ENCODE assay signal across 8 mouse cellular contexts in the genomic region with DNA sequence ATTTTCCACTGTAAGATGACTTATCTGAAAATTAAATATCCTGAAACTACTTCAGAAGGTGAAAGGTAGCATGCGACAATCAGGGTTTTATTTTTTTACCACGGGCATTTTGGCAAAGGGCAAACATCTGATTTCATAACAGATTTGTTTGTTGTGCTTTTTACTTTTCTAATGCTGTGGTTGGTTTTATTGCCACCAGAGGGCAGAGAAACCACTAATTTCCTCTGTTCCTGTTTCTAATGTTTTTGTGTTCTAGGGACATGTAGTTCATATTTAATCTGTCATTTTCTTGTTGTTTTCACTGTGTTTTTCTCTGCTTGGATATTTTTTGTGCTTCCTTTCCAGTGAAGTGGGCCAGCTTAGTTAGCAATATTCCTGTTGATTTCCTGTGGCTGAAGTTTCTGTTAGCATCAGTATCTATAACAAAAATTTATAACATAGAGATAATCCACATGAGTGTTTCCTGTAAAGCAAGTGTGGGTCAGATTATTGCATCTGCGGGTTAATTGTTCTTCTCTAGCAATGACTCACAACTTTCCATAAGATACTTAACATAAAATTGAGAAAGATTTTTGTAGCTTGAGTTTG. TPM values are rescaled to one million over a fixed set of nuclear protein-coding genes. Genes with fewer than 3 reads are reported as not detected.
DNase-seq lines count a peak whose midpoint lies in the region; ATAC-seq and TF ChIP-seq lines count a peak whose summit lies in the region.

No protein-coding gene starts in this region.

- H3K9ac ChIP-seq in forebrain, postnatal 0 days = no peak overlapping the region
- no peak overlapping the region for H3K9ac ChIP-seq in forebrain, embryonic 16.5 days (replicated peaks; ENCODE audit: low read depth, low read length)
- H3K9ac ChIP-seq in heart, embryonic 14.5 days (ENCODE audit: low read length) = 0 out of 2 replicates have a peak overlapping the region, but pooled peaks have one; percentile 1
- no peak overlapping the region for H3K9ac ChIP-seq in limb, embryonic 15.5 days

- H3K4me2 ChIP-seq in forebrain, postnatal 0 days (ENCODE audit: low read depth) = peak overlapping the region; percentile 15; the same call in 1 of the 2 replicates
- no peak overlapping the region for H3K4me2 ChIP-seq in forebrain, embryonic 16.5 days (ENCODE audit: low read length)
- peak overlapping the region; percentile 79 for H3K4me2 ChIP-seq in heart, embryonic 14.5 days (ENCODE audit: low read length)
- peak overlapping the region; percentile 31; the same call in 1 of the 2 replicates for H3K4me2 ChIP-seq in limb, embryonic 15.5 days

- H3K9me3 ChIP-seq in forebrain, postnatal 0 days (ENCODE audit: low read length) = no peaks in the 10 kb centered on the region
- H3K9me3 ChIP-seq in forebrain, embryonic 16.5 days (ENCODE audit: control insufficient read depth, low read length) = no peaks in the 10 kb centered on the region
- no peaks in the 10 kb centered on the region for H3K9me3 ChIP-seq in heart, embryonic 14.5 days (ENCODE audit: control insufficient read depth, low read length)
- no peaks in the 10 kb centered on the region for H3K9me3 ChIP-seq in limb, embryonic 15.5 days

- peak; percentile 67 for DNase-seq in forebrain, postnatal 0 days
- DNase-seq in right cerebral cortex, adult 2 months (ENCODE audit: low spot score in 2 of 2) = peak; percentile 43 to 59
- DNase-seq in right cerebral cortex, postnatal 25 days = no peak
- DNase-seq in c-Kit-positive CD71-positive TER-119-positive erythroid progenitor cells, embryonic 14.5 days (ENCODE audit: low spot score) = no peak
- no peak for DNase-seq in testis, postnatal 14 days (ENCODE audit: low spot score)

- no peak overlapping the region; the same call in 1 of the 2 replicates for H3K4me3 ChIP-seq in forebrain, postnatal 0 days (ENCODE audit: low read depth, low read length)
- no peak overlapping the region for H3K4me3 ChIP-seq in forebrain, embryonic 16.5 days (replicated peaks; ENCODE audit: low read length)
- 0 out of 4 replicates have a peak overlapping the region, but pooled peaks of 1 of the 2 experiments have one; percentile 58 for H3K4me3 ChIP-seq in heart, embryonic 14.5 days (ENCODE audit: control insufficient read depth in 1 of 2, insufficient read depth in 1 of 2, low read depth in 1 of 2, low read length in 2 of 2)
- peak overlapping the region; percentile 10; the same call in 1 of the 2 replicates for H3K4me3 ChIP-seq in limb, embryonic 15.5 days

- peak; percentile 73 for TF ChIP-seq CTCF in forebrain, postnatal 0 days (IDR thresholded peaks at IDR 0.05; ENCODE audit: low read depth)

- no peaks in the 10 kb centered on the region for H3K27me3 ChIP-seq in forebrain, postnatal 0 days (ENCODE audit: insufficient read depth, low read length)
- peaks cover 3% of the 10 kb centered on the region; the same call in 1 of the 2 replicates for H3K27me3 ChIP-seq in forebrain, embryonic 16.5 days (replicated peaks; ENCODE audit: control insufficient read depth, insufficient read depth, low read length)
- H3K27me3 ChIP-seq in heart, embryonic 14.5 days (ENCODE audit: control insufficient read depth, insufficient read depth, low read length) = no peaks in the 10 kb centered on the region
- H3K27me3 ChIP-seq in limb, embryonic 15.5 days = no peaks in the 10 kb centered on the region

- ATAC-seq in forebrain, postnatal 0 days = no peak
- ATAC-seq in forebrain, embryonic 16.5 days = no peak
- no peak for ATAC-seq in heart, embryonic 14.5 days (ENCODE audit: insufficient number of reproducible peaks, insufficient read depth, low FRiP score, low read depth)
- no peak for ATAC-seq in limb, embryonic 15.5 days (ENCODE audit: insufficient number of reproducible peaks, low FRiP score, low TSS enrichment, low read depth)

- H3K27ac ChIP-seq in forebrain, postnatal 0 days (ENCODE audit: low read depth, low read length) = no peak overlapping the region
- H3K27ac ChIP-seq in forebrain, embryonic 16.5 days (ENCODE audit: low read length) = no peak overlapping the region
- H3K27ac ChIP-seq in heart, embryonic 14.5 days (replicated peaks in 1 of 2; ENCODE audit: control insufficient read depth in 1 of 2, insufficient read depth in 1 of 2, low read depth in 2 of 2, low read length in 2 of 2) = no peak overlapping the region
- H3K27ac ChIP-seq in limb, embryonic 15.5 days = no peak overlapping the region

- WGBS in forebrain, postnatal 0 days = 64% methylated on average over 3 of the region's 3 CpGs
- 62% methylated on average over 3 of the region's 3 CpGs for WGBS in forebrain, embryonic 16.5 days
- 45% methylated on average over 3 of the region's 3 CpGs for WGBS in heart, embryonic 14.5 days
- WGBS in limb, embryonic 15.5 days = 29% methylated on average over 3 of the region's 3 CpGs

- no peaks in the 10 kb centered on the region; the same call in 1 of the 2 replicates for H3K4me1 ChIP-seq in forebrain, postnatal 0 days (ENCODE audit: insufficient read depth)
- peaks cover 16% of the 10 kb centered on the region for H3K4me1 ChIP-seq in forebrain, embryonic 16.5 days (replicated peaks; ENCODE audit: control insufficient read depth, insufficient read depth, low read length)
- peaks cover 0 to 2% of the 10 kb centered on the region in 2 experiments; a peak in 1 of 4 replicates for H3K4me1 ChIP-seq in heart, embryonic 14.5 days (ENCODE audit: control insufficient read depth in 2 of 2, insufficient read depth in 2 of 2, low read length in 2 of 2)
- peaks cover 15% of the 10 kb centered on the region for H3K4me1 ChIP-seq in limb, embryonic 15.5 days

- H3K36me3 ChIP-seq in forebrain, postnatal 0 days (ENCODE audit: insufficient read depth) = no peaks in the 10 kb centered on the region
- no peaks in the 10 kb centered on the region for H3K36me3 ChIP-seq in forebrain, embryonic 16.5 days (ENCODE audit: control insufficient read depth, insufficient read depth)
- no peaks in the 10 kb centered on the region for H3K36me3 ChIP-seq in heart, embryonic 14.5 days (ENCODE audit: control insufficient read depth, insufficient read depth, low read length)
- H3K36me3 ChIP-seq in limb, embryonic 15.5 days = no peaks in the 10 kb centered on the region

RNA-seq across cellular contexts. Expression of gene Plxdc2, which starts 3.3 kb away (rescaled TPM):
- total RNA-seq in forebrain, postnatal 0 days (2014; rRNA removed) = 18.9 and 20.8 TPM in 2 replicates
- polyA plus RNA-seq in forebrain, postnatal 0 days (2015; fragmentation: Nextera tagmentation; extraction: Ambion mirVana) = 13.2 and 23.6 TPM in 2 replicates
- polyA plus RNA-seq in forebrain, embryonic 16.5 days (2015; fragmentation: Nextera tagmentation; extraction: Ambion mirVana) = 11.6 and 12.5 TPM in 2 replicates
- polyA plus RNA-seq in heart, embryonic 14.5 days (2014; fragmentation: Nextera tagmentation; extraction: Ambion mirVana) = 14.6 and 15.7 TPM in 2 replicates
- polyA plus RNA-seq in limb, embryonic 15.5 days (2015; fragmentation: Nextera tagmentation; extraction: Ambion mirVana) = 59.5 and 63.7 TPM in 2 replicates

Comparison
In these comparisons a context has a peak if more than half of its experiments do, and no peak if none do; other contexts are left out.
1. DNase-seq: peak in forebrain, postnatal 0 days (single experiment) and right cerebral cortex, adult 2 months (2 of 2); none in right cerebral cortex, postnatal 25 days (single experiment), c-Kit-positive CD71-positive TER-119-positive erythroid progenitor cells, embryonic 14.5 days (single experiment) and testis, postnatal 14 days (single experiment).